Mouse (Mus musculus) lung, adult 2 months (tissue): ENCODE measurements around the gene Tmem151b.

Source experiments
- CTCF ChIP-seq: fragments of 200-500 bp; IDR thresholded peaks from 2 replicates; pipeline ENCODE4 v1.5.1; 2011; ENCODE audit warnings: mild to moderate bottlenecking, low read length, control low read depth; ENCODE audit not compliant: insufficient read depth
- POLR2A ChIP-seq: fragments of 200-500 bp; IDR thresholded peaks from 2 replicates; pipeline ENCODE4 v1.6.1; 2011; ENCODE audit warnings: low read depth, mild to moderate bottlenecking, control low read depth, low read length, borderline replicate concordance; ENCODE audit errors: extremely low read depth

GRCm38 (mm10) chr17:45566031-45566359 lies 16.5 kb upstream of the Tmem151b start:
- TF ChIP-seq POLR2A (no peak), CTCF (no peak)
